Mouse (Mus musculus) hindbrain, postnatal 0 days (tissue): ENCODE measurements around the gene Psmb8. TPM values are rescaled to one million over a fixed set of nuclear protein-coding genes. Genes with fewer than 3 reads are reported as not detected.
A peak's percentile ranks its signal among the peaks of the same experiment; 100 is the strongest.

Experiments used
- ATAC-seq: fragments of 200-750 bp; cut with Nextera tagmentation; 2 replicates; pipeline ENCODE4 v1.8.0; 2017; ENCODE audit warnings: mild to moderate bottlenecking, moderate TSS enrichment, moderate library complexity
- DNase-seq: peaks from one replicate; pipeline ENCODE4 v3.0.0-alpha.2; 2015; ENCODE audit warnings: low spot score
- H3K27ac ChIP-seq: fragments of 300-500 bp; sonication (generic); 2 replicates; pipeline ENCODE4 v1.5.1; 2014; ENCODE audit warnings: mild to moderate bottlenecking
- H3K27me3 ChIP-seq: fragments of 300-500 bp; sonication (generic); 2 replicates; pipeline ENCODE4 v1.6.1; 2014; ENCODE audit warnings: low read length, mixed read lengths; ENCODE audit not compliant: insufficient read depth
- H3K36me3 ChIP-seq: fragments of 300-500 bp; sonication (generic); 2 replicates; pipeline ENCODE4 v1.6.1; 2014; ENCODE audit warnings: low read length, mixed read lengths; ENCODE audit not compliant: insufficient read depth
- H3K4me1 ChIP-seq: fragments of 300-500 bp; sonication (generic); 2 replicates; pipeline ENCODE4 v1.6.1; 2014; ENCODE audit warnings: antibody characterized with exemption, low read length, mixed read lengths; ENCODE audit not compliant: insufficient read depth
- H3K4me2 ChIP-seq: fragments of 300-500 bp; sonication (generic); 2 replicates; pipeline ENCODE4 v1.6.1; 2014; ENCODE audit warnings: low read depth, mild to moderate bottlenecking, low read length, moderate library complexity, mixed read lengths
- H3K4me3 ChIP-seq: fragments of 300-500 bp; sonication (generic); 2 replicates; pipeline ENCODE4 v1.5.1; 2014; ENCODE audit warnings: low read length
- H3K9ac ChIP-seq: fragments of 300-500 bp; sonication (generic); replicated peaks from 2 replicates; pipeline ENCODE4 v1.6.1; 2014; ENCODE audit warnings: mild to moderate bottlenecking, low read length, moderate library complexity, mixed read lengths
- H3K9me3 ChIP-seq: fragments of 300-500 bp; sonication (generic); 2 replicates; pipeline ENCODE4 v1.6.1; 2016; ENCODE audit warnings: low read length, mixed read lengths
- CTCF ChIP-seq: IDR thresholded peaks from 2 replicates; pipeline ENCODE4 v1.5.1; 2016; ENCODE audit warnings: antibody characterized with exemption, control low read depth, low read depth
- WGBS: fragments of 180-500 bp; shearing (Covaris S2); extraction: QIAGEN DNeasy Blood & Tissue Kit; methylation state at CpG from one replicate; pipeline ENCODE4 v1.1.7; 2014; 5-methylcytosine and 5-hydroxymethylcytosine counted together
- polyA plus RNA-seq: library from polyadenylated mRNA; unstranded; fragments of >200 nt; fragmentation: Nextera tagmentation; extraction: Ambion mirVana; gene quantifications from 2 replicates; pipeline ENCODE4 v1.2.1, GENCODE M21; 2015
- total RNA-seq: library from RNA; depleted of rRNA; stranded (reverse); fragments of >200 nt; gene quantifications from 2 replicates; pipeline ENCODE4 v1.2.3, GENCODE M21; 2014; rRNA removed

Psmb8 gene
- total and polyA plus RNA-seq, 2 experiments from 2014 or later: 2.8 to 6.9 TPM

GRCm38 (mm10) chr17:34244656-34245055 lies 47.1 kb downstream of the Psmb8 start:
- ATAC-seq: no peak

GRCm38 (mm10) chr17:34247047-34247446 lies 49.5 kb downstream of the Psmb8 start:
- H3K36me3 ChIP-seq: no peaks in the 10 kb centered on the region
- no peak overlapping the region for H3K27ac ChIP-seq
- no peaks in the 10 kb centered on the region for H3K4me1 ChIP-seq
- H3K4me3 ChIP-seq: no peak overlapping the region
- TF ChIP-seq CTCF: peak; percentile 62
- ATAC-seq (no peak), DNase-seq (peak; percentile 42)
- no peaks in the 10 kb centered on the region for H3K9me3 ChIP-seq
- no peaks in the 10 kb centered on the region for H3K27me3 ChIP-seq
- WGBS: 86% methylated on average over 3 of the region's 3 CpGs
- no peak overlapping the region for H3K9ac ChIP-seq
- H3K4me2 ChIP-seq: no peak overlapping the region

More at GRCm38 (mm10) chr17:34244656-34245055, 47.1 kb downstream of the Psmb8 start:
- Histone ChIP-seq H3K4me1 (no peaks in the 10 kb centered on the region), H3K27me3 (no peaks in the 10 kb centered on the region), H3K36me3 (no peaks in the 10 kb centered on the region), H3K9me3 (peaks cover 4% of the 10 kb centered on the region; the same call in 1 of the 2 replicates), H3K27ac (no peak overlapping the region), H3K4me3 (no peak overlapping the region), H3K4me2 (no peak overlapping the region), H3K9ac (no peak overlapping the region)
- TF ChIP-seq CTCF: no peak
- DNase-seq: no peak
- 74% methylated on average over 4 of the region's 4 CpGs for WGBS

- no peaks in the 10 kb centered on the region for H3K4me1 ChIP-seq
- no peak for DNase-seq
- no peak for TF ChIP-seq CTCF
- H3K27me3 ChIP-seq: no peaks in the 10 kb centered on the region
- no peak overlapping the region for H3K9ac ChIP-seq
- H3K4me2 ChIP-seq: no peak overlapping the region
- no peaks in the 10 kb centered on the region for H3K36me3 ChIP-seq
- ATAC-seq: no peak
- H3K4me3 ChIP-seq: no peak overlapping the region
- whole genome bisulfite sequencing: 55% methylated on average over 2 of the region's 2 CpGs
- H3K9me3 ChIP-seq: no peaks in the 10 kb centered on the region
- no peak overlapping the region for H3K27ac ChIP-seq
These were observed 51.2 kb downstream of the Psmb8 start for GRCm38 (mm10) chr17:34248764-34249163.

- Histone ChIP-seq H3K4me1 (no peaks in the 10 kb centered on the region), H3K9ac (no peak overlapping the region), H3K4me2 (no peak overlapping the region), H3K36me3 (no peaks in the 10 kb centered on the region), H3K27ac (no peak overlapping the region), H3K9me3 (no peaks in the 10 kb centered on the region), H3K27me3 (no peaks in the 10 kb centered on the region), H3K4me3 (no peak overlapping the region)
- no peak for ATAC-seq
- 40% methylated on average over 3 of the region's 3 CpGs for WGBS
- DNase-seq: no peak
- no peak for TF ChIP-seq CTCF
These were observed 51.8 kb downstream of the Psmb8 start for GRCm38 (mm10) chr17:34249361-34249760.

- Histone ChIP-seq H3K4me1 (no peaks in the 10 kb centered on the region), H3K9ac (no peak overlapping the region), H3K27me3 (no peaks in the 10 kb centered on the region), H3K4me3 (no peak overlapping the region), H3K36me3 (no peaks in the 10 kb centered on the region), H3K9me3 (no peaks in the 10 kb centered on the region), H3K4me2 (no peak overlapping the region), H3K27ac (no peak overlapping the region)
- ATAC-seq: no peak
- peak; percentile 88 for DNase-seq
- 15% methylated on average over 4 of the region's 4 CpGs for WGBS
- TF ChIP-seq CTCF: peak; percentile 84
These were observed 52.4 kb downstream of the Psmb8 start for GRCm38 (mm10) chr17:34249878-34250277.

Other genes with a start within 250 kb of the Psmb8 start
- 8.9 and 12.3 TPM in 2 replicates for gene B3galt4, start 246.2 kb upstream of the Psmb8 start, total RNA-seq
- gene B3galt4, start 246.2 kb upstream of the Psmb8 start, polyA plus RNA-seq: 10.7 and 11.6 TPM in 2 replicates
- 55.6 and 57.4 TPM in 2 replicates for gene Vps52, start 241.9 kb upstream of the Psmb8 start, total RNA-seq
- gene Vps52, start 241.9 kb upstream of the Psmb8 start, polyA plus RNA-seq: 62.1 and 63.2 TPM in 2 replicates
- 1,180 and 1,309 TPM in 2 replicates for gene Rps18, start 241.7 kb upstream of the Psmb8 start, total RNA-seq
- gene Rps18, start 241.7 kb upstream of the Psmb8 start, polyA plus RNA-seq: 904 and 918 TPM in 2 replicates
- gene H2-K1, start 197.4 kb upstream of the Psmb8 start, total RNA-seq: 21.6 and 33.2 TPM in 2 replicates
- 23.9 and 26.2 TPM in 2 replicates for gene H2-K1, start 197.4 kb upstream of the Psmb8 start, polyA plus RNA-seq
- gene Ring1, start 173.0 kb upstream of the Psmb8 start, total RNA-seq: 19.1 and 22.1 TPM in 2 replicates
- gene Ring1, start 173.0 kb upstream of the Psmb8 start, polyA plus RNA-seq: 19.2 and 20.0 TPM in 2 replicates
- gene H2-Ke6, start 169.7 kb upstream of the Psmb8 start, total RNA-seq: 78.3 and 87.4 TPM in 2 replicates
- gene H2-Ke6, start 169.7 kb upstream of the Psmb8 start, polyA plus RNA-seq: 74.9 and 78.9 TPM in 2 replicates
- 188 and 250 TPM in 2 replicates for gene Slc39a7, start 166.0 kb upstream of the Psmb8 start, total RNA-seq
- gene Slc39a7, start 166.0 kb upstream of the Psmb8 start, polyA plus RNA-seq: 148 and 150 TPM in 2 replicates
- gene Rxrb, start 165.9 kb upstream of the Psmb8 start, total RNA-seq: 51.5 and 64.8 TPM in 2 replicates
- 48.7 and 49.2 TPM in 2 replicates for gene Rxrb, start 165.9 kb upstream of the Psmb8 start, polyA plus RNA-seq
- 12.1 and 16.7 TPM in 2 replicates for gene Col11a2, start 158.3 kb upstream of the Psmb8 start, total RNA-seq
- gene Col11a2, start 158.3 kb upstream of the Psmb8 start, polyA plus RNA-seq: 5.4 TPM in 2 replicates
- not detected in 2 replicates for gene H2-Oa, start 105.4 kb upstream of the Psmb8 start, total RNA-seq
- 0.23 and 0.31 TPM in 2 replicates for gene H2-Oa, start 105.4 kb upstream of the Psmb8 start, polyA plus RNA-seq
- 30.9 and 31.3 TPM in 2 replicates for gene H2-DMa, start 78.2 kb upstream of the Psmb8 start, total RNA-seq
- 23.5 and 24.1 TPM in 2 replicates for gene H2-DMa, start 78.2 kb upstream of the Psmb8 start, polyA plus RNA-seq
- gene Brd2, start 75.1 kb upstream of the Psmb8 start, total RNA-seq: 180 and 195 TPM in 2 replicates
- gene Brd2, start 75.1 kb upstream of the Psmb8 start, polyA plus RNA-seq: 101 and 108 TPM in 2 replicates
- 0.16 TPM in 1 of 2 replicates, not detected in the other for gene H2-DMb2, start 54.4 kb upstream of the Psmb8 start, total RNA-seq
- 0.58 and 0.59 TPM in 2 replicates for gene H2-DMb2, start 54.4 kb upstream of the Psmb8 start, polyA plus RNA-seq
- 1.8 and 3.0 TPM in 2 replicates for gene H2-DMb1, start 44.6 kb upstream of the Psmb8 start, total RNA-seq
- 1.4 and 1.8 TPM in 2 replicates for gene H2-DMb1, start 44.6 kb upstream of the Psmb8 start, polyA plus RNA-seq
- gene Tap1, start 10.2 kb upstream of the Psmb8 start, total RNA-seq: 14.0 and 14.1 TPM in 2 replicates
- gene Tap1, start 10.2 kb upstream of the Psmb8 start, polyA plus RNA-seq: 8.0 and 8.1 TPM in 2 replicates
- 0.68 and 4.3 TPM in 2 replicates for gene Psmb9, start 10.0 kb upstream of the Psmb8 start, total RNA-seq
- gene Psmb9, start 10.0 kb upstream of the Psmb8 start, polyA plus RNA-seq: 2.8 and 4.2 TPM in 2 replicates
- gene Tap2, start 5.8 kb downstream of the Psmb8 start, total RNA-seq: 0.89 and 1.8 TPM in 2 replicates
- 3.8 and 6.5 TPM in 2 replicates for gene Tap2, start 5.8 kb downstream of the Psmb8 start, polyA plus RNA-seq
- 0.14 and 0.42 TPM in 2 replicates for gene H2-Ob, start 41.2 kb downstream of the Psmb8 start, total RNA-seq
- gene H2-Ob, start 41.2 kb downstream of the Psmb8 start, polyA plus RNA-seq: 0.13 and 0.35 TPM in 2 replicates
- gene H2-Ab1, start 60.0 kb downstream of the Psmb8 start, total RNA-seq: 1.1 and 3.5 TPM in 2 replicates
- gene H2-Ab1, start 60.0 kb downstream of the Psmb8 start, polyA plus RNA-seq: 2.9 and 3.1 TPM in 2 replicates
- gene H2-Aa, start 90.1 kb downstream of the Psmb8 start, total RNA-seq: 1.0 and 1.3 TPM in 2 replicates
- gene H2-Aa, start 90.1 kb downstream of the Psmb8 start, polyA plus RNA-seq: 0.95 and 1.4 TPM in 2 replicates
- gene H2-Eb1, start 108.1 kb downstream of the Psmb8 start, total RNA-seq: 0.52 and 0.93 TPM in 2 replicates
- 4.1 and 5.3 TPM in 2 replicates for gene H2-Eb1, start 108.1 kb downstream of the Psmb8 start, polyA plus RNA-seq
- gene H2-Eb2, start 127.9 kb downstream of the Psmb8 start, total RNA-seq: 0.05 and 0.07 TPM in 2 replicates
- 0.10 and 0.20 TPM in 2 replicates for gene H2-Eb2, start 127.9 kb downstream of the Psmb8 start, polyA plus RNA-seq
- not detected in 2 replicates for gene Btnl2, start 157.1 kb downstream of the Psmb8 start, total RNA-seq
- gene Btnl2, start 157.1 kb downstream of the Psmb8 start, polyA plus RNA-seq: 0.08 TPM in 1 of 2 replicates, not detected in the other
- not detected in 2 replicates for gene Btnl1, start 179.4 kb downstream of the Psmb8 start, total RNA-seq
- not detected in 2 replicates for gene Btnl1, start 179.4 kb downstream of the Psmb8 start, polyA plus RNA-seq
- 5.2 and 6.8 TPM in 2 replicates for gene BC051142, start 201.1 kb downstream of the Psmb8 start, total RNA-seq
- gene BC051142, start 201.1 kb downstream of the Psmb8 start, polyA plus RNA-seq: 4.4 and 5.0 TPM in 2 replicates